In genomic region chr8:114773461-114774414, GRCm38 (mm10) we compare ENCODE assay signal across 7 mouse cellular contexts.
DNase-seq lines count a peak whose midpoint lies in the region; ATAC-seq lines count a peak whose summit lies in the region.

No protein-coding gene starts in this region.

- H3K27me3 ChIP-seq in limb, embryonic 15.5 days, result peaks cover 10% of the 10 kb centered on the region; the same call in 1 of the 2 replicates

- H3K36me3 ChIP-seq in limb, embryonic 15.5 days, result no peaks in the 10 kb centered on the region

- peak overlapping the region; percentile 26 for H3K4me2 ChIP-seq in limb, embryonic 15.5 days

- no peak overlapping the region for H3K4me3 ChIP-seq in limb, embryonic 15.5 days

- peak; percentile 85 for DNase-seq in adrenal gland, postnatal 14 days
- DNase-seq in cerebellum, postnatal 10 days, result peak; percentile 88 to 94
- peak; percentile 49 to 79 for DNase-seq in gastrocnemius, postnatal 4 days (ENCODE audit: low spot score in 2 of 2)
- DNase-seq in kidney, adult 11 months, result peak; percentile 67
- peak; percentile 39 for DNase-seq in ovary, postnatal 10 days (ENCODE audit: low spot score)
- DNase-seq in thymus, adult 18-20 months, result no peak

- WGBS in limb, embryonic 15.5 days, result 20% methylated on average over 23 of the region's 23 CpGs

- H3K4me1 ChIP-seq in limb, embryonic 15.5 days, result peaks cover 25% of the 10 kb centered on the region

- H3K9me3 ChIP-seq in limb, embryonic 15.5 days, result no peaks in the 10 kb centered on the region

- H3K9ac ChIP-seq in limb, embryonic 15.5 days, result no peak overlapping the region

- H3K27ac ChIP-seq in limb, embryonic 15.5 days, result peak overlapping the region; percentile 50; the same call in 1 of the 2 replicates

- ATAC-seq in limb, embryonic 15.5 days (ENCODE audit: insufficient number of reproducible peaks, low FRiP score, low TSS enrichment, low read depth), result peak; percentile 62

Comparison
In these comparisons a context has a peak if more than half of its experiments do, and no peak if none do; other contexts are left out.
1. DNase-seq: peak in adrenal gland, postnatal 14 days (single experiment), cerebellum, postnatal 10 days (2 of 2), gastrocnemius, postnatal 4 days (2 of 2), kidney, adult 11 months (single experiment) and ovary, postnatal 10 days (single experiment); none in thymus, adult 18-20 months (0 of 2).